Mouse (Mus musculus): ENCODE measurements around the gene Slc10a6.

Slc10a6 gene

GRCm38 (mm10) chr5:103620301-103620973 is 8.8 kb downstream of the Slc10a6 start:
- DNase-seq (ENCODE audit: low read depth, low spot score): no peak

- no peak for DNase-seq (ENCODE audit: low read depth, low spot score)
Measured at GRCm38 (mm10) chr5:103617191-103617590, 12.0 kb downstream of the Slc10a6 start.

- DNase-seq (ENCODE audit: low read depth, low spot score): no peak
Measured at GRCm38 (mm10) chr5:103614356-103614755, 14.8 kb downstream of the Slc10a6 start.

DNA sequence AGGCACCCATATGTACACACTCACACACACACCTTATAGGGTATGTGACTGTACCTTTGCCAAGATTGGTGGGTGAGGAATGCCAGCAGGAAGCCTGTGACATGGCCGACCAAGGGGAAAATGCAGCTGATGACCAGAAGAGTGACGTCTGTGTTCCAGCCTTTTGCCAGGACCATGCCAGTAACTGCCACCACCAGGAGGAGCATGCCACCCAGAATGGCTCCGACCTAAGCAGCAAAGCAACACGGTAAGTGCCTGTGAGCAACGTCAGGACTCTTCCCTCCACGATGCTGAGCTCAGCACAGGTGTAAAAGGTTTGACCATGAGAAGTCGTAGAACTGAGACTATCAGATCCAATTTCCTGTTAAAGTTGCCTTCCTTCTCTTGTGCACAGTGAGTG is 16.9 kb downstream of the Slc10a6 start:
- no peak for DNase-seq (ENCODE audit: low read depth, low spot score)

GRCm38 (mm10) chr5:103610856-103611472 is 18.2 kb downstream of the Slc10a6 start:
- DNase-seq (ENCODE audit: low read depth, low spot score): no peak

DNA sequence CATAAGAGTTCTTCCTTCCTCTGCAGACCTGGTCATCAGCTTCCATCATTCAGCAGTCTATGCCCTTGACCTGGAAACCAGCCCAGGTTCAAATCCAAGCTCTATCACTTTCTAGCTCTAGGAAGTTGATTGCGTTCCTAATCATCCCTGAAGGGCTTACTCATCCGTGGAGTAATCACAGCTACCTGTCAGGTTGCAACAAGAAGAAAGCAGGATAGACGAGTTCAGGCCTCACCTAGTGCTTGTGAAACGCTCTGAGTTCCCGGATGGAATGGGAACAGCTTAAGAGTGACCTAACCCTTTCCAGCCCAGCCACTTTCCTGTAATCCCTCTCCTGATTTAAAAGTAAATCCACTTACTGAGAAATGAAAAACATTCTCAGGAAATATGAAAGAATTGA is 19.1 kb downstream of the Slc10a6 start:
- DNase-seq (ENCODE audit: low read depth, low spot score): no peak

DNA sequence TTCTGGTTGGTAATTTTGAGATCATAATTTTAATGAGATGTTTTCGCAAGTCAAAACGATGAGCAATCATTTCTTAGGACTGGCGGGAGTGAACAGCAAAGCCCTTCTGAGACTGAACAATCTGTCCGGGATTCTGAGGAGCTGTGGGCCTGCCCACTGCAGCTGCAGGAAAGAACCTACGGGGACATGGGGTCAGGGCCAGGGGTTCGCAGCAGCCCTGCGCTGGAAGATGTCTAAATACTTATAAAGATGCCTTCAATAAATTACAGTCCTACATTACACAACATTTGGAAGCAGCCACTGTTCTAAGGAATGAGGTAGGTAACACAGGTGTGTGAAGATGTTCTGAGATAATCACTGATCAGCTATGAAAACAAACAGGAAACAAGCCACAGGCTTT is 23.5 kb downstream of the Slc10a6 start:
- DNase-seq (ENCODE audit: low read depth, low spot score): no peak

GRCm38 (mm10) chr5:103603115-103603893 is 25.9 kb downstream of the Slc10a6 start:
- DNase-seq (ENCODE audit: low read depth, low spot score): no peak

DNA sequence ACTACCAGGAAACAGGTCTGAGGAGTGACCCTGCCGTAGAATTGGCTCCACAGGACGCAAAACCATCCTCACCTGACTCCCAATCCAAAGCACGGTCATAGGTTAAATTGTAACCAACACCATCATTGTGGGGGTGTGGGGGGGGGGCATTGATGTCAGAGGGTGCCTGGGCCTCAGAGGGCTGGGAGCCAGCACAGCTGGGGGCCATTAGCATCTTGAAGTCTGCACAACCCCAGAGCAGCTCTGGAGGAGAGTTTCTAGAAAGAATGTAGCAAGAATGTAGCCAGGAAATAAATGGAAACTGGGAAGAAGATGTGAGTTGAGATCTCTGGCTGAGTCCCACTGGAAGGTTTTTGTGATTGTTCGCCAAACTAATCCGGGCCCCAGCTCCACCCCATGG is 30.3 kb downstream of the Slc10a6 start:
- DNase-seq (ENCODE audit: low read depth, low spot score): no peak

GRCm38 (mm10) chr5:103598264-103598663 is 30.9 kb downstream of the Slc10a6 start:
- no peak for DNase-seq (ENCODE audit: low read depth, low spot score)

DNA sequence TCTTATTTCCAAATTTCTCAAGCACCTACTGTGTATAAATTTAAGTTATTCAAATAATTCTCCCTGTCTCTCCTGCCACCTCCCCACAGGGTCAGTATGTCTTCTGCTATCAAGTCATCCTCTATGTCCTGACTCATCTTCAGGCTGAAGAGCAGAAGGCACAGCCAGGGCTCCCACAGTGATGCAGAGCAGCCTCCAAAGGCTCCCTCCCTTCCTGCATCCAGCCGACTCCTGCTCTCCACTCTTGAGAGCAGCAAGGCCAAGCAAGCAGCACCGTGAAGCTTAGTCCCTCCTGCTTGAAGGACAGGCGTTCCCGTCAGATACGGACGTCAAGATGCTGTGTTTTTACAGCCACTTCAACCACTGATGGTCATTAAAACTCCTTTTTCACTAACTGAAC is 31.6 kb downstream of the Slc10a6 start:
- no peak for DNase-seq (ENCODE audit: low read depth, low spot score)

GRCm38 (mm10) chr5:103596467-103597146 is 32.6 kb downstream of the Slc10a6 start:
- no peak for DNase-seq (ENCODE audit: low read depth, low spot score)

- no peak for DNase-seq (ENCODE audit: low read depth, low spot score)
Measured at GRCm38 (mm10) chr5:103595394-103596226, 33.6 kb downstream of the Slc10a6 start.

- no peak for DNase-seq (ENCODE audit: low read depth, low spot score)
Measured at GRCm38 (mm10) chr5:103593575-103593974, 35.6 kb downstream of the Slc10a6 start.

- DNase-seq (ENCODE audit: low read depth, low spot score): peak; percentile 8
Measured at GRCm38 (mm10) chr5:103592706-103593105, 36.5 kb downstream of the Slc10a6 start.

DNA sequence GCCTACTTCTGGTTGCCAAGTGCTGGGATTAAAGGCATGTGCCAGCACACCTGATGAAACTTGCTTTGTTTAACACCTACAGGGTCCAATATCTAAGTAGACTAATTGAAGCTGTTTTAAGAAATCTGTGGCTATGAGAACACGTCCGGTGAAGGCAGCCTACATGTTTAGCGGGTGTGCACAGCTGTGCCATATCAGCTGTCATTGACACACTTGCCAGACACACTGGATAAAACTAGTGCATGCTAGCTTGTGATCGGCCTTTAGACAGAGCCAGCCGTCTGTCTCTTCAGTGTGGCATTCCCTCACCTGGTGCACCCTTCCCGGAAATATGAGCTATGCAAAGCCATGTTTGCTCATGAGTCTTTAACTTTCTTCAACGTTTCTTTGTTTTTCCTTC is 37.4 kb downstream of the Slc10a6 start:
- DNase-seq (ENCODE audit: low read depth, low spot score): no peak

DNA sequence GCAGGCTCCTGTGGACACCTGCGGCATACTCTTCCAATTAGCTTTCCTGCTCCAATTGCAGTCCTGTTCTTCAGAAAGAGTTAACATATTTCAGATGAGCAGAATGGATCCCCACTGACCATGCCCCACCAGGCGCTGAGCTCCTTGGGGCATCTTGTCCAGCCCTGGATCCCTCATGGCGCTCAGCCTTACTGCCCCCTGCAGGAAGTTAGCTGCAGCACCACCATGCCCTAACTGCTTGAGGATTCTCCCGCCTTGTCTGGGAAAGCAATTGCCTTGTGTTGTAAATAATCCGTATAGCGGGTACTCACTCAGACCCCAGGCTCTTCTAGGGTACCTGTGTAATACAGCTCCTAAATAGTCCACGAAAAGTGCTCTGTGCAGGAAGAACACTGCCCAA is 42.0 kb downstream of the Slc10a6 start:
- DNase-seq (ENCODE audit: low read depth, low spot score): peak; percentile 30

DNA sequence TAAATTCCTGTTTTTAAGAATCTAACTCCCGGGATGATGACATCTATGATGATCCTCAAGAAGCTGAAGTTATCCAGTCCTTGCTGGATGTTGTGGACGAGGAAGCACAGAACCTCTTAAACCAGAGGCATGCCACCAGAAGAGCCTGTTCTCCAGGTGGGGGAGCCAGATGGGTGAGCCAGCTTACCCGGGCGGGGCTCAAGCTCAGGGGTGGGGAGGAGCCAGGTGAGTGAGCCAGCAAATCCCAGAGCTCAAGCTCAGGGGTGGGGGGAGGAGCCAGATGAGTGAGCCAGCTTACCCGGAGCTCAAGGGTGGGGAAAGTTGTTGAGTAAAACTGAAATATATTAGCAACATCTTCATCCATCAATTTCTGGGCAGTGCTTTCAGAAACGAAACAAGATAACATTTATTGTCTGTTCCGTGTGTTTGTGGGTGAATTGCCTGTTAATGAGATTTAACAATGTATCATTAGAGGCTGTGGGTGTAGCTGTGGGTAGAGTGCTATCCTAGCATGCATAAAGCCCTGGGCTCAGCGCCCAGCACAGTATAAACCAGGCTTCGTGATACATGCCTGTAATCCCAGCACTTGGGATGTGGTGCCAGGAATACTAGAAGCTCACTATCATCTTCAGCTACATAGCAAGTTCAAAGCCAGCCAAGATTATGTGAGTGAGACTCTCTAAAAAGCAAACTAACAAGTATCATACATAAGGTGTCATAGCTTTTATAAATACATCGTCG is 49.4 kb downstream of the Slc10a6 start:
- peak; percentile 11 for DNase-seq (ENCODE audit: low read depth, low spot score)

DNA sequence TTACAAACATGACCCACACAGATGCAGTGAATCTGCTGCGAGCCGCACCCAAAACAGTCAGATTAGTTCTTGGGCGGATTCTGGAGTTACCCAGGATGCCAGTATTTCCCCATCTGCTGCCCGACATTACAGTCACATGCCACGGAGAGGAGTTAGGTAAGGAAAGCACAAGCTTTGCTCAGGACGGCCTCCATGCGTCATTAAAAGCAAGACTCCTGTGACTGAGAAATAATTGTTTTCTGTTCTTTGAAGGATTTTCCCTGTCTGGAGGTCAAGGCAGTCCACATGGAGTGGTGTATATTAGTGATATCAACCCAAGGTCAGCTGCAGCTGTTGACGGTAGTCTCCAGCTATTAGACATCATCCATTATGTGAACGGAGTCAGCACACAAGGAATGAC is 59.8 kb downstream of the Slc10a6 start:
- DNase-seq (ENCODE audit: low read depth, low spot score): no peak

GRCm38 (mm10) chr5:103568034-103568433 is 61.2 kb downstream of the Slc10a6 start:
- no peak for DNase-seq (ENCODE audit: low read depth, low spot score)

GRCm38 (mm10) chr5:103560546-103560945 is 68.7 kb downstream of the Slc10a6 start:
- DNase-seq (ENCODE audit: low read depth, low spot score): no peak
